Mouse (Mus musculus): ENCODE data around the gene Parp12.

Gene Parp12

DNA sequence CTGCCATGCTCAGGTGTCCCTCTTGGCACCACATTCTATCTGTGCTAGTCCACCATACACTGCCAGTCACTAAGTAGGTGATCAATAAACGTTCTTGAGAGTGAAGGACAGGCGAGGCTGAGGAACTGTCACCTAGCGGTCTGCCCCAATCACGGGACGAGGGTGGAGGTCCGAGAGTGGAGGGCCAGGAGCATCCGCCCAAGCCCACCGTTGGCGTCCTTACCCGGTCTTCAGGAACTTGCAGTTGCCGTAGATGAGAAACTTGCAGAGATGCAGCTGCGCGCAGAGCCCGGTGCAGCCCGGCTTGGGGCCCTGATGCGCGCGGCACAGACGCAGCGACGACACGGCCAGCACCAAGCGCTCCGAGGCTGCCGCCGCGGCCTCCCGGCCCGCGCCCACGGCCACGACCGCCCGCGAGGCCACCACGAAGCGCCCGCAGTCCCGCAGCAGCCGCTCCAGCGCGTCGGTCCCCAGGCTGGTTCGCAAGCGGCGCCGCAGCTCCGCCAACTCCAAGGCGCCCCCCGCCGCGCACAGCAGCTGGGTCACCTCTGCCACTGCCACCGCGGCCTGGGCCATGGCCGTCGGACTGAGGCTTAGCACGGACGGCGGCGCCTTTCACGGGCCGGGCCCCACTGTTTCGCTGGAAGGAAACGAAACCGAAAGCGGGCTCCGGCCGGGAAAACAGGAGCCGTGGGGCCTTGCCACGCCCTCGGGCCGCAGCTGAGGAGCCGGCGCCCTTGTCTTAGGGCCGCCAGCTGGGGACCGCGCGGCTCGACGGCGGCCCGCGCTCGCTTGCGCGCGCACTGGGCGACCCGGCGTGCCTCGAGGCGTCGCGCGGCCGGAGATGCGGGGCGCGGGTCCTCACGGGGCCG, at the start of gene Parp12:
Gene Parp12, minus strand, starts transcription at position 766 of the 872 bp plus-strand sequence.
- peak; percentile 81 for DNase-seq

DNA sequence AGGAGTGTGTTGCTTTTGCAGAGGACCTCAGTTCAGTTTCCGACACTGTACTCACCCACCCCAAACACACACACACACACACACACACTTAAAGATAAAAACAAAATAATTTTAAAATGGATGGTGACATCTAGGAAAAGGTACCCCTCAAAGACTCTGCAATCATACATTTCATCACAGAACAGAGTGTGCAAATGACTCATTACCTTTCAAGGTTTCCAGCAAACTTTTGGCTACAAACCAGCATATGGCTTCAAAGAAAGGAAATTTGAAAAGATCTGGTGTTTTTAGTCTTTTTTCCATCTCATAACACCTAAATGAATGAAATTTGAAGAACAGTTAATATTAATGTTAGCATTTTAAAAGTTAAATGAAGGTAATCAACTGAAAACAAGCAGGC, 46.7 kb upstream of the Parp12 start:
- DNase-seq: no peak

DNA sequence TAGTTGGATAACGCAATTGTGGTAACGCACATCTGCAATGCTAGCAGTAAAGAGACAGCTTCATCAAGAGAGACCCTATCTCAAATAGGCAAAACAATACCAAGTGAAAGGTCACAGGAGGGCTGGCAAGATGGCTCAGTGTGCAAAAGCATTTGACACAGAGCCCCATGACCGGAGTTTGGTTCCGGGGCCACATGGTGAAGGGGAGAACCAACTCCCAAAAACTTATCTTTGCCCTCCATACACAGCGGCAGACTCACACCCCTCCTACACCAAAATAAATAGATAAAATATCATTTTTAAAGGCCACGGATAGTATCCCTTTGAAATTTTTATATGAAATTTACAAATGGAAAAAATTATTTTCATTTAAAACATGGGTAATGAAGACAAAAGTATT, 43.8 kb upstream of the Parp12 start:
- DNase-seq: no peak

DNA sequence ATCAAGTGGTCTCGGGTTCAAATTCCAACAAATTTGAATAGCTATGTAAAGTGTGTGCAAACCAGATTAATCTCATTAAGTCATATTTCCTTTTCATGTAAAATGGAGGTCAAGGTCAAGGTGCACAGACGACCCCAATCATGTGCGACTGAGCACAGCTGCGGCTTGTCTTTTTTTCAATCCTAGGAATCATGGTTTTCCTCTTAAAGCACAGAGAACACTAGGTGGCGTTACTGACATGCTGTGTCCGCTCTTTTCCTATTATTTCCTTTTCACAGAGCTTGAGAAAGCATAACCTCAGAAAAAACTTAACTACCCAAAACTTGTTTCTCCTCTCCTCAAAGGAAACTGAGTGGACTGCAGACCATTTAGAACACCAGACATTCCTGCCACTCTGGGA, 27.9 kb upstream of the Parp12 start:
- peak; percentile 19 for DNase-seq

DNA sequence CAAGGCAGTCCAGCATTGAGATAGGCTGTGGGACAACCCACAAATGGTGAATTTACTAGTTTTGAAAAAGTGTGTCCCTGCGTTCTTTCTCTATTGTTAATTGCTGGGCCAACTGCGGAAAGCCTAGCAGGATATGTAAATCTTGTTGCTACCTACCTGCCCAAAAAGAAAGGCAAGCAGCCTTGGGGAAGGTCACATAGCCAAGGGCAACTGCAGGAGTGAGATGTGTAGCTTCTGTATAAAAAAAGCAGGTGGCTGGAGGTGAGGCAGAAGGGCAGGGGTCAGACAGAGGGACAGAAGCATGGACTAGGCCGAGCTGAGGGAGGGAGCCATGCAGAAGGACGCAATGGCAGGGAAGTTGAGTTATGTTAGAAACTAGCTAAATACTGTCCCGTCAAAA, 14.4 kb upstream of the Parp12 start:
- no peak for DNase-seq

DNA sequence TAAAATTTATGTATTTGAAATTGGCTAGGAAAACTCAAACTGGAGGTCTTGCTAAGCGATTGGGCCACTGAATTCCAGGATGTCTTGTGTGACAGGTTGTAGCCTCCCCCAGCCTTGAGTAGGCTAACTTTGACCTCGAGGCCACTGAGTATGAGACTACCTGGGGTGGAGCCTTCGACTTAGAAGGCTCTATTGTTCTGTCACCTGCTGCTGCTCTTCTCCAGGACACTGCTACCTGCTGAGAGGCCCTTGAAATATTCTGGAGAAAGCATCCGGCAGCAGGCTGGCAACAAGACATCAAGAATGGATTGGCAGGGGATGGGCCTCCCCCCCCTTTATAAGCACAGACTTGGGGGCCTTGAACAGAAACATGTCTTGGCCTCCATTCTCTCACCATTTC, 13.3 kb upstream of the Parp12 start:
- DNase-seq: no peak

DNA sequence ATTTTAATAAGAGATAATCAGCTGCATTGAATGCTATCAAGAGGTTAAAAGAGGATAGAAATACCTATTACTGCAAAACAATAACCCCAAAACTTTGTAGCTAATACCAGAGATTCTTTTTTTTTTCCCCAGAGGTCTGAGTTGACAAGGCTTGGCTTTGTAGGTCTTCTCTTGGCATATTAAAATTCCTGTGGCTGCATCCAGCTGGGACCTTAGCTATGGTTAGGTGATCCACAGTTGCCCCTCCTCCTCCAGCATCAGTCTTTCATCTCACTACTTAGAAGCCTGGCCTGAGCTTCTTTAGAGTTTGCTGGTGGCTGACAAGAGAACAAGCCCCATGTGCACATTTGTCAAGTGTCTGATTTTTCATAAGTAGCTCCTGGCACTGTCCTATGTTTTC, 6.6 kb upstream of the Parp12 start:
- DNase-seq: no peak

DNA sequence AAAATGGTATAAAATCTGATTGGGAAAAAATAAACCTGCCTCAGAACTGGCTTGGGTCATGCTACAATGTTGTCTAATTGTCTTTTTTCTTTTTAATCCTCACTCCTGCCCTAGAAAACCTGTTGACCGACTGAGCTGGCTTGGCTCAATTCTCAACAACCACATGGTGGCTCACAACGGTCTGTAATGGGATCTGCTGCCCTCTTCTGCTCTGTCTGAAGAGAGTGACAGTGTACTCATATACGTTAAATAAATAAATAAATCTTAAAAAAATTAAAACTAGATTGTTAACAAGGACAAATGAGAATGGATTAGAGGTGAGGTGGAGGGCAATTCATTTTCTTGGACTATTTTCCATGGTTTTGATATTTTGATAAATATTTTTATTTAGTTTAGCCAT, 2.5 kb upstream of the Parp12 start:
- no peak for DNase-seq

DNA sequence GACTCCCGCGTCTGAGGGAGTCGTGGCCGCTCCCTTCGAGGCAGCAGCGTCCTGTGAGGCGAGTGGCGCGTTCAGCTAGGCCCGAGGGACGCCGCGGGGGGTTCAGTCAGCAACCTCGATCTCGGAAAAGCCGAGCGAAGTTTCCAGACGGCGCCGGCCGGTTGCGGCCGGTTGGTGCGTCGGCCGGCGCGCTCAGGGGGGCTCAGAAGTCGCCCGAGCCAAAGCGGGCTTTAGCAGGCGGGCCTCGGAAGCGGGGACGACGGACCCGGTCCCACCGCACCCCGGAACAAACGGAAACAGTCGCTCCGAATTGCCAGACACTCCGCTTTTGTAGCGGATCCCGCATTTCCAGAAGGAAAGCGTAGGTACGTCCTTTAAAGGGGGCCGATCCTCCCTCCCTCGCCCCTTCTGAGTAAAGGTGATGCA, 320 bp upstream of the Parp12 start:
- no peak for DNase-seq

DNA sequence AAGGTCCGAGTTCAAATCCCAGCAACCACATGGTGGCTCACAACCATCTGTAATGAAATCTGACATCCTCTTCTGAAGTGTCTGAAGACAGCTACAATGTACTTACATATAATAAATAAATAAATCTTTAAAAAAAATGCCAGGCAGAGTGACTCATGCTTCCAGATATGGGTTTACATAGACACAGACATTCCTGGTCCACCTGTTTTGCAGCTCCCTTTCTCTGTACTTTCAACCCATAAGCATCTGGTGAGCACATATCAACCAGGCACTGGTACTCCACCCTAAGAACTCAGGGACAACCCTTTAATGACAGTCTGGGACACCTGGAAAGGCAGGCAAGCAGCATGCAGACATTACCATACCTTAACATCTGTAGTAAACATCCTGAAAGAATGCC, 2.7 kb downstream of the Parp12 start:
- no peak for DNase-seq

DNA sequence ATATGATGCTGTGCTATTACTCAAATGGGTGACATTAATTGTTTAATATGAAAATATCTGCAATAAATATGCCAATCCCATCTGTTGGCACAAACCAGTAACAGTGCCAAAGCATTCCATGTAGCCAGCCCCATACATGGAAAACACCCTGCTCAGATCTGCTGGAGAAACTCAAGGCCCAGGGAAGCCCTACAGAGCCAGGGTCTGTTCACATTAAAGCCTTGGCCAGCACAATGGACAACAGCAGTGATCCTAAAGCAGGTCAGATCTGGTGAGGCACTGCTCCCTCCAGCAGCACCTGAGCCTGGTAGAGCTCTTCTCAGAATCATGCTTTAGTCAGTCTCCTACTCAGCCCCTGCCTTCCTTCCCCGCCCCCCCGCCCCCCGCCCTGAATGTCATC, 5.0 kb downstream of the Parp12 start:
- no peak for DNase-seq

DNA sequence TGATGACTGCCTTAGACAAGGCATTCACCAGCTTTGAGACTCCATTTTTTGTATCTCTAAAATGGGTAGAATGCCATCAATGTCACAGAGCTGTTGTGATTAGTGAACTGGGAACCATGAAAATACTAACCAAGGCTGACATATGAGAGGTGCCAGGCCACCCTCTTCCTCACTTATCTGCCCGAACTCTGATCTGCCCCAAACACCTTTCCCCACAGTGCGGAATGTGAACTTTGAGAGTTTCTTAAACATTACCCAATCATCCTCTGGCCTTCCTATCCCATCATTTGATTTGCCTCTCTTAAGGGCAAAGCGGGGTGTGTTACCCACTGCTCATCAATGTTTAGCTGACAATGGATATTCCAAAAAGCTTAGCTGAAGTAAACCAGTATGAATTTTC, 5.4 kb downstream of the Parp12 start:
- DNase-seq: no peak

DNA sequence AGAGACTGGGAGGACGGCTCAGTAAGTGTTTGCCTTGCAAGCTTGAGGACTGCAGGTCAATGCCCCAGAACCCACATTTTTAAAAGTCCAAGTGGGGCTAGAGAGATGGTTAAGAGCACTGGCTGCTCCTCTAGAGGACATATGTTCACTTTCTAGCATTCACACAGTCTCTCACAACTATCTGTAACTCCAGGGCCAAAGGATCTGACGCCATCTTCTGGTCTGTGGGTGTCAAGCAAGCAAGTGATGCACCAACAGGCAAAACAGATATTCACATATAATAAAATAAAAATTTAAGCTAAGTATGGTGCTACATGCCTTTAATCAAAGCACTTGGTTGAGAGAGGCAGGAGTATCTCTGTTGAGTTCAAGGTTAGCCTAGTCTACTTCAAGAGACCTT, 11.3 kb downstream of the Parp12 start:
- DNase-seq: peak; percentile 12

DNA sequence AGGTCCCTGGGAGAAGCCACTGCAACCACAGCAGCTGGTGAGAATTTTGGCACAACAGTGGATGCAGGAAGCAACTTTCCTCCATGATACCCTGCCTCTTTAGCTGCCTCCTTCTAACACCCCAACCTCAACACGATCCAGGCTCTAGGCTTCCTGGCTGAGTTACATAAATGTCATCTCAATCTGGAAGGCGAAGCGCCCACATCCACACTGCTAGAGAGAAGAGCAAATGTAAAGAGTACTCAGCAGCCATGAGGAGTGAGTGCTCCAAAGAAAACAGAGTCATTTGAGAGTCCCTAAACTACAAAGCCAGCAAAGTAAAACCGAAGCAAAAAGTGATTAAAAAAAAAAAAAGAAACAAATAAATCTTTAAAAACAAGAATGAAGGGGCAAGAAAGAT, 13.5 kb downstream of the Parp12 start:
- DNase-seq: no peak

DNA sequence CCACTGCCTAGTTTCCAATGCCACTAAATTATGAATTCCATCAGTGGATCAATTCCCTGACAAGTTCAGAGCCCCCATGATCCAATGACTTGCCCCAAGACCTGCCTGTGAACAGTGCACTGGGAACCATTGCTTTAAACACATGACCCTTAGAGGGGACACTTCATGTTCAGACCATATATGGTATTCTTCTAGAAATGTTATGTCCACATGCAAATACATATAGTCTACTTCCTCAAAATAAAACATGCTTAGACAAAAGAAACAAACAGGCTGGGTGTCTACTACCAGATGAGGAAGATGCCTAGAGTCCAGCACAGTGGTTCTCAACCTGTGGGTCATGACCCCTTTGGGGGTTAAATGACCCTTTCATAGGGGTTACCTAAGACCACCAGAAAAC, 41.7 kb downstream of the Parp12 start:
- no peak for DNase-seq

DNA sequence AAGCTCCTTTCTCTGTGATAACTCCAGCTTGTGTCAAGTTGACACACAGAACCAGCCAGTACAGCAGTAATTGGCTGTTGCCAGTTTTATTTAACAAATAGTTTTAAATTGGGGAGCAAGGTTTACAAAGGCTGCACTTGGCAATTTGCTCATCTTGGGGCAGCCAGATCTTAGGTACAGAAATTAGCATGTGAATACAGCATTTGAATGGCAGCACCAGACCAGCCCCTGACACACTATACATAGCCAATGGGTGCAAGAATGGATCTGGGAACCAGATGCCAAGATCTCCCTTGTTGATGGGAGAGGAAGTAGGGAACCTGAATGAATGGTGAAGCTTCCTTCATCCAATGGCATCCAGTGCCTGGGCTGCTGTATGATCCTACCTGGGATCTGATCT, 44.0 kb downstream of the Parp12 start:
- no peak for DNase-seq

DNA sequence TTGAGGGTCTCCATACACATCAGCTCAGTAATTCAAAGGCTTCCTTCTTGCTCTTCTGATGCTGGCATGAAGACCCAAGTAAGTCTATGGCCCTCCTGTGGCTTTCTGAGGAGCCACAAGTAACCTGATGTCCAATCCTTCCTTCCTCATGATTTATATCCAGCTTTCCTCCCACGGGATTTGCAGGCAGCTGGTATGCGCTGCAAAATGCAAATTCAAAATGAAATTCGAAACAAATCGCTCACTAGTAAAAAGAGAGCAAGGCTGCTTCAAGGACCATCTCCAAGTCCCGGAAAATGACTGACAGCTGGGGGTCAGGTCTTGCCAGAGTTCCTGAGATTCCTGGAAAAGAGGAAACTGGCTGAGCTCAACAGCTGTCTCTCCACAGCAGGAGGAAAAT, 45.5 kb downstream of the Parp12 start:
- DNase-seq: peak; percentile 53

DNA sequence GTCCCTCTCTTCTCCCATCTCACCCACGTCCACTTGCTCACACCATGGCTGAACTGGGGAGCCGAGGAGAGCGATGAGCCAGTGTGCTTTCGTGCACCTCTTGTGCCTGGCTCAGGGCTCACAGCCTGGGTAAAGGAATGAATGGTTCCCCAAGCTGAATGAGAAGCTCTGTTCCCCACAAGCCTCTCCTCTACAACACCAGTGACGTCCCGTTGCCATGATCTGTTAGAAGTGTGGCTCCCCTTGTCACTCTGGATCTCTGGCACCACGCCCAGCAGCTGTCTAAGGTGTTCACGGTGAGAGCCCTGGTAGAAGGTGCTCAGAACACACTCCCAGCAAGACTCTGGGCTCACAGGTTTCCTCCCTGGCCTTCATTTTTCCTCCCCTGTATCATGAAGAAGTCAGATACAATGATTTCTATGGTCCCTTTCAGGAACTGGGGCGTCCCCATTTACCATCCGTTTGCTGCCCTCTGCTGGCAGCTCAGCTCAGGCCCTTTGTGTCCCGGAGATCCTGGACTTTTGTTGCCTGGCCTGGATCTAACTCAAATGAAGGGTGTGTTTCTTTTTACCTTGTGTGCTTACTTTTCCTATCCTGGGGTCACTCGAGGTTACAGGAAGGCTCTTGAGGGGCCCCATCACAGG, 51.1 kb downstream of the Parp12 start:
- peak; percentile 84 for DNase-seq

DNA sequence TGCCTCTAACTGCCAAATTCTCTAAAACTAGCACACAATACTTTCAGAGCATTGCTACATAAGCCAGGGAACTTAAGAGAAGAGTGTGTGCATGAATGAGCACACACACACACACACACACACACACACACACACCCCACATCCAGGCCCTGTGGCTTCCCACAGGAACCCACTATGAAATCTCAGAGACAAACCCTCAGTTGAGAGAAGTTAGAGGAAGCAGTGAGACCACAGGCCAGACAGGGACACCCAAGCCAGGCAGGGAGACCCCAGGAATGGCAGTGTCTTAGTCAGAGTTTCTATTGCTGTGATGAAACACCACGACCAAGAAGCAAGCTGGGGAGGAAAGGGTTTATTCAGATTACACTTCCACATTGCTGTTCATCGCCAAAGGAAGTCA, 54.6 kb downstream of the Parp12 start:
- DNase-seq: no peak

DNA sequence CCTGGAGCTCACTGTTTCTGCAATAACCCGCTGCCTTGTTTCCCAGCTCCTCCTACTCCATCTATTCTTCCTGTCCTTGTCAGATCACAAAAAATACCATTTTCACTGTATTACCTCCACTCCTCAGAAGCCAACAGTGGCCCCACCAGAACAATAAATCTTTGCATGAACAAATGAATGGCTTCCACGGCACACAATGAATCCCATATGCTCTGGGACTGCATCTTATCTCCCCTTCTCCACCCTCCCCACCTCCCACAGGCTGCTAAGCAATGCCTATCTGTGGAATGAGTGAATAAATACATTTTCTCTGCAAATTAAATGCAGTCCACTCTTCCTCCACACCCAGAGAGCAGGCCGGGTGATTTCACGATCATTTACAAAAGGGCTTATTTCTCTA, 57.0 kb downstream of the Parp12 start:
- DNase-seq: no peak

DNA sequence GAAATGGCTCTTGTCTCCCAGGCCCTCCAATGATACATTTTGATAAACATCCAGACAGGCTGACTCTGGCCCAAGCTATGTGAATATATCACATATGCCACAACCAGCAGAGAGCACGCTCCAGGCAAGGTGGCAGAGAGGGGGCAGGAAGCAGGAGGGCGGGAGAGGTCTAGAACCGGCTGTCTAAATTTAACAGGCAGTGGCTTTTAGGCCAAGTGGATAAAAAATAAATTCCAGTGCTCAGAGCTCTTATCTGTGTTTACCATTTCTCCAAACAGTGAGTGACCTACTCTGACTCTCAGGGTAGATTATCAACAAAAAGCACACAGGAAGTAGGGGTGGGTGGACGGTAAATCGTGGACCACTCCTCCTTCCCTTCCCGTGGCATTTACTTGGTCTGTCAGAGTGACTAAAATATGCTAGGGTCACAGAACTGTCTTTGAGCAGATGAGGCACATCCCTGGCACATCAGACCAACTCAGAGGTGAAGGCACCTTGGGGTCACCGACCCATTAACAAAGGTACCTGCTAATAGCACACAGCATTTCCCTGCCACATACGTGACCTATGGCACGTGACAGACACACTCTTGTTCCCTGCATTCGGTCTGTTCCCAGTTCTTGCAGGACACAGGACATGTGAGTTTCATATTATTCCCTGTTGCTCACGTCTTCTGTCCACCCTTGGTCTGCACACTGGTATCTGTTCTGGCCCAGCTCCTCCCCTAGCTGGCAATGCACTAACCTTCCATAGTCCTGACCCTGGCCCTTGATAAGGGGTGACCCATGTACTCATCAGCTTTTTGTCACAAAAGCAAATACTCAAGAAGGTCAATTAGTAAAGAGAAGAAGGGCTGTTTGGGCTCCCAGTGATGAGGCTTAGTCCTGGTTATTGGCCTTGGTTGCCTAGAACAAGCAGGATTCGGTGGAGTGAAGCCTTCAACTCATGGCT, 58.3 kb downstream of the Parp12 start:
- peak; percentile 80 for DNase-seq

DNA sequence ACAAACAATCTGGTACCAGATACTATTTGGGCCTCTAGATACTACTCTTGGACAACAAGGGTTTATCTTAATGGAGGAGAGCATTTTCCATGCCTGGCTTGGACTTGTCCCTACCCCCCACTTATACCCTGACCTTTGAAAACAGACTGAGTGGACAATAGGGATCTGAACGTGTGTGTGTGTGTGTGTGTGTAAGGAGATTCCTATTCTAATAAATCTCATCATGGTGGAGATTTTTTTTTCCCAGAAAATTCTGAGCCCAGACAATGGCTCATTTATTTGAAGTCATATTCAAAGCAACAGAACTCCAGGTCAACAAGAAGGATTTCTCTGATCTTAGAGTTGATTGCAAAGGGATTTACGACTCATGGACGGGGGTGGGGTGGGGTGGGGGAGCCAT, 59.2 kb downstream of the Parp12 start:
- DNase-seq: peak; percentile 63

DNA sequence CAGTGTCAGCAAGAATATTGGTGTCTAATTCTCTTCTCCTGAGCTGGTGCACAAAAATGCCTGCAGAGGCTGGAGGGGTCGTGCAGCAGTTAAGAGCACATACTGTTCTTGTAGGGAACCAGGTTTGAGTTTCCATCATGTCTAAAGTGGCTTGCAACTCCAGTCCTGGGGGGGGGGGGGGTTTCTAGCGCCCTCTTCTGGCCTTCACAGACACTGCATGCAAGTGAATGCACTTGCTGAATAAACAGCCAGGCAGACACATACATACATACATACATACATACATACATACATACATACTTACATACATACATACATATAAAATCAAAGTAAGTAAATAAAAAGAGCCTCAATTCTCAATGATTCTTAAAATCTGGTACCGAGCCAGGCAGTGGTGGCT, 59.8 kb downstream of the Parp12 start:
- no peak for DNase-seq
